Mouse (Mus musculus): ENCODE results near the gene Sned1. TPM values are rescaled to one million over a fixed set of nuclear protein-coding genes. Genes with fewer than 3 reads are reported as not detected.
A peak's percentile ranks its signal among the peaks of the same experiment; 100 is the strongest.

Sned1 gene
- polyA plus RNA-seq, 1 experiment from 2014 or later = 1.2 TPM

DNA sequence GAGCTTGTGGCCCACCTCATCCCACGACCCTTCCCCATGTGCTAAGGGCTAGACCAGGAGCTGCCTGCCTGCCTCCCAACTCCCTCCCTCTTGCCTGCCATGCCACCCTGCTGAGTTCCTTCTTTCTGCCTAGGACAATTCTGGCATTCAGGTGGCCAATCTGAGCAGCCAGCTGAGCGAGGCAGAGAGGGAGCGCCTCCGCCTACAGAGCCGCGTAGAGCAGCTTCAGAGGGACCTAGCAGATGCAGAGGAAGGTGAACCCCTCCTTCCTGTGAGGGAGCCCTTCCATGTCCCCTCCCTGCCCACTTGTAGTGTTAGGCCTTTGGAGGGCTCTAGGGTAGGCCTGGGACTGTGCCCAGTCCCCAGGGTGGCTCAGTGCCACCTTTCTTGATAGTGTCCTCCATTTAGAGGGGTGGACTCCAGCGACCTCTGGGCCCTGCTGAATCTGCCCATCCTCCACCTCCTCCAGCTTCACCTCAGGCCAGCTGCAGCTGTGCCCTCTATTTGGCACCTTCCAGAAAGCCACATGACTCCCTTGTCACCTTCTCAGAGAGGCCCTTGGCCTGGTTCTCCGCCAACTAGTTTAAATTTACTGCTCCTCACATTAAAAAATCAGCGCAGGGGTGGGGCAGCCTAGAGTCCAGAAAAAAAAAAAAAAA lies 18.7 kb upstream of the Sned1 start:
- DNase-seq (ENCODE audit: low spot score) = no peak
- no peaks in the 10 kb centered on the region for H3K9me3 ChIP-seq (replicated peaks)
- no peaks in the 10 kb centered on the region for H3K27me3 ChIP-seq (ENCODE audit: low read depth, poor library complexity, severe bottlenecking)
- peak overlapping the region; percentile 47; the same call in 1 of the 2 replicates for H3K27ac ChIP-seq (replicated peaks)
- 70% methylated on average over 9 of the region's 9 CpGs for WGBS
- no peaks in the 10 kb centered on the region for H3K36me3 ChIP-seq
- H3K4me3 ChIP-seq = no peak overlapping the region
- peaks cover 46% of the 10 kb centered on the region for H3K4me1 ChIP-seq

DNA sequence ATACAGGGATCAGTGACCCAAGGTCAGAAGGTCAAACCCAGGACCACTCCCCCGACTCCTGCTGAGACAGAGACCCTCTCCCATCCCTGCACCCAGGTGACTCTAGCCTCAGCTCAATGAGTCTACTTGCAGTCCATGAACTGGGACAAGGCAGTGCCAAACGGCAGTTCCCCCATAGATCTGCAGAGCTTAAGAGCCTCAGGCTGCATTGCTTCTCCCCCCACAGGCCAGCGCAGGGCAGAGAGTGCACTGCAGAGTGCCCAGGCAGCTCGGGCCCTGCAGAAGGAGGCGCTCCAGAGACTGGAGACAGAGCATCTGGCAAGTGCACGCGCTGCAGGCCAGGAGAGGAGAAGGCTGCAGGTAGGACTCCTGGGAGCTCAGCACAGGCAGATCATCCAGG lies 18.1 kb upstream of the Sned1 start:
- Histone ChIP-seq H3K4me3 (no peak overlapping the region), H3K36me3 (no peaks in the 10 kb centered on the region), H3K27ac (replicated peaks) (no peak overlapping the region), H3K27me3 (ENCODE audit: low read depth, poor library complexity, severe bottlenecking) (no peaks in the 10 kb centered on the region), H3K9me3 (replicated peaks) (no peaks in the 10 kb centered on the region), H3K4me1 (peaks cover 45% of the 10 kb centered on the region)
- DNase-seq (ENCODE audit: low spot score) = no peak
- 42% methylated on average over 7 of the region's 7 CpGs for WGBS

DNA sequence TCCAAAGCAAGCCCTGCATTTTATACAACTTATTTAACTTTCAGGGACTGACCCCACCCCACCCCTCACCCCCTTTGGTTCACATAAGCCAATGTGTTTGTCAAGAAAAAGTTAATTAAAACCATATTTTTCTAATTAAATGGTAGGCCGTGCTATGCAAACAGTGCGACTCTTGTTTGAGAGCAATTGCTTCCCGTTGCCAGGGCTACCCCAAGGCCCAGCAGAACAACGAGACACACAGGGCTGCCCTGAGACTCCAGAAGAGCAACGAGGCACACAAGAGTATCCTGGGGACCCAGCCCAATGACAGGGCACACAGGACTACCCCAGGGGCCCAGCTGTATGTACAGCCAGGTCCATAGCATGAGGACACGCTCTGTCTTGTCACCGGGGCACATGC lies 14.9 kb upstream of the Sned1 start:
- H3K36me3 ChIP-seq = no peaks in the 10 kb centered on the region
- no peak overlapping the region for H3K27ac ChIP-seq (replicated peaks)
- WGBS = 74% methylated on average over 7 of the region's 7 CpGs
- peaks cover 26% of the 10 kb centered on the region for H3K27me3 ChIP-seq (ENCODE audit: low read depth, poor library complexity, severe bottlenecking)
- no peaks in the 10 kb centered on the region for H3K9me3 ChIP-seq (replicated peaks)
- H3K4me3 ChIP-seq = no peak overlapping the region
- H3K4me1 ChIP-seq = peaks cover 29% of the 10 kb centered on the region
- no peak for DNase-seq (ENCODE audit: low spot score)

DNA sequence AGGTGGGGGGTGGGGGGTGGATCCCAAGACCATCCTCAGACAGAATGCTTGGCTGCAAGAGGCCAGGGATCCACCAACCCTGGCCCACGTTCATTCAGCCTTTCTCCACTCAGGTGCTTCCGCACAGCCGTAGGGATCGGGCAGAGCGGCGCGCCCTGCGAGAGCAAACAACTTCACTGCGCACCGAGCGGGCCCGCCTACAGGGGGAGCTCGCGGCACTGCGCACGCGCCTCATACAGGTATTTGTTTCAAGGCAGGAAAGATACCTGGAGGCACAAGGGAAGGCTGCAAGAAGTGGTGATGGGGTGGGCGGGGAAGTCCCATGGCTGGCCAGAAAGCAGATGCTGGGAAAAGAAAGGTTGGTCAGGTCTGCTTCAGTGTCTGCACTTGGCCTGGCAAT lies 11.7 kb upstream of the Sned1 start:
- H3K9me3 ChIP-seq (replicated peaks) = no peaks in the 10 kb centered on the region
- peak; percentile 48 for DNase-seq (ENCODE audit: low spot score)
- no peak overlapping the region for H3K4me3 ChIP-seq
- no peak overlapping the region for H3K27ac ChIP-seq (replicated peaks)
- H3K27me3 ChIP-seq (ENCODE audit: low read depth, poor library complexity, severe bottlenecking) = peaks cover 26% of the 10 kb centered on the region
- WGBS = 6% methylated on average over 18 of the region's 18 CpGs
- no peaks in the 10 kb centered on the region for H3K36me3 ChIP-seq
- peaks cover 14% of the 10 kb centered on the region for H3K4me1 ChIP-seq

DNA sequence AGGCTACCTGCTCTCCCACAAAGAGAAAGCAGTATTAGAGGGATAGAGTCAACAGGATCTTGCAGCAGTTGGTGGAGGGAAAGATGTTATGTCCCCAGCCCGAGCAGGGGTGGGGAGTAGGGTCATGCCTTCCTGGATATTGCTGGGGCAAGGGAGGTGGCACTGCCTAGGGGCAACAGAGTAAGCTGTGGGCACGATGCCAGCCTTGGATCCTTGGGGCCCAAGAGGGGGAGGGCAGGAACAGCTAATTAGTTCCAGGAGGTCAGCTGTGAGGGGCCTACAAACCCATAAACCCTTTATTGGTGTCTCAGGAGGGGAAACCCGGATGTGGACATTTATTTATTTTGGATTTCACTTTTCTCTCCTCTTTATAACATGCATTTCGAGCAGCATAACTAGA lies 10.4 kb upstream of the Sned1 start:
- Histone ChIP-seq H3K4me3 (no peak overlapping the region), H3K9me3 (replicated peaks) (no peaks in the 10 kb centered on the region), H3K27ac (replicated peaks) (no peak overlapping the region), H3K27me3 (ENCODE audit: low read depth, poor library complexity, severe bottlenecking) (peaks cover 26% of the 10 kb centered on the region), H3K4me1 (peaks cover 14% of the 10 kb centered on the region), H3K36me3 (no peaks in the 10 kb centered on the region)
- DNase-seq (ENCODE audit: low spot score) = no peak
- WGBS = 69% methylated on average over 4 of the region's 4 CpGs

DNA sequence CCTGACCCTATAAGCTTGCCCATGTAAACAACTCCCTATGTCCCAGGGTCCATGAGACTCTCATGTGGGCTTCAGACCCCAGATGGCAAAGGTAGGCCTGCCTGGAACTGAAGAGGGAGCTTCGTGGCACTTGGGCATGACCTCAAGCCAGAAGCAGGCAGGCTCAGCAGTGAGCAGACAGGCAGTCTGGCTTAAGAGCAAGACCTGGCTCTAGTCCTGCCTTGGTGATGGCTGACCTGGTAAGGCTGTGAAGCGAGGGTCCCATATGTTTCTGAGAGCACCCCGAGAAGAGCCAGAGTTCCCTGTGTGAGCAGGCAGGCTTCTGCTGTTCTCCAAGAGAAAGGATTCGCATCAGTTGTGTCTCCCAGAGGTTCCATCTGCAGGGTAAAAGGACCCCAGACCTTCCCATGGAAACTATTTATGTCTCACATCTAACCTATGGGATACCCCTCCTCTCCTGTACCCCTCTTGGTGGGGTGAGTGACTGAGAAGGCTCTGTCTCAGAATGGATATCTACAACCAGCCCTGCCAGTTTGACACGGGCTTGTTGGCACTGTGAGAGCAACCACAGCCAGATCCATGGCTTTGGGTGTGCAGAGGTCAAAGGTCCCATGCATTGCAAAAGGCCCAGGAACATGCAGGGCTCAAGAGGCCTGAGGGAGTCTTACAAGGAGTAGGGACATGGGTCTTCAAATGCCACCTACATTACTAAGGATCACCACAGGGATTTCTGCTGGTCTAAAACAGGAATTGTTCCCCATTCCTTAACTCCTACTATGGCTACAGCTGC lies 9.7 kb upstream of the Sned1 start:
- Histone ChIP-seq H3K4me1 (peaks cover 9% of the 10 kb centered on the region), H3K36me3 (no peaks in the 10 kb centered on the region), H3K27ac (replicated peaks) (no peak overlapping the region), H3K4me3 (no peak overlapping the region), H3K27me3 (ENCODE audit: low read depth, poor library complexity, severe bottlenecking) (peaks cover 26% of the 10 kb centered on the region), H3K9me3 (replicated peaks) (no peaks in the 10 kb centered on the region)
- WGBS = 83% methylated on average over 5 of the region's 5 CpGs
- no peak for DNase-seq (ENCODE audit: low spot score)

DNA sequence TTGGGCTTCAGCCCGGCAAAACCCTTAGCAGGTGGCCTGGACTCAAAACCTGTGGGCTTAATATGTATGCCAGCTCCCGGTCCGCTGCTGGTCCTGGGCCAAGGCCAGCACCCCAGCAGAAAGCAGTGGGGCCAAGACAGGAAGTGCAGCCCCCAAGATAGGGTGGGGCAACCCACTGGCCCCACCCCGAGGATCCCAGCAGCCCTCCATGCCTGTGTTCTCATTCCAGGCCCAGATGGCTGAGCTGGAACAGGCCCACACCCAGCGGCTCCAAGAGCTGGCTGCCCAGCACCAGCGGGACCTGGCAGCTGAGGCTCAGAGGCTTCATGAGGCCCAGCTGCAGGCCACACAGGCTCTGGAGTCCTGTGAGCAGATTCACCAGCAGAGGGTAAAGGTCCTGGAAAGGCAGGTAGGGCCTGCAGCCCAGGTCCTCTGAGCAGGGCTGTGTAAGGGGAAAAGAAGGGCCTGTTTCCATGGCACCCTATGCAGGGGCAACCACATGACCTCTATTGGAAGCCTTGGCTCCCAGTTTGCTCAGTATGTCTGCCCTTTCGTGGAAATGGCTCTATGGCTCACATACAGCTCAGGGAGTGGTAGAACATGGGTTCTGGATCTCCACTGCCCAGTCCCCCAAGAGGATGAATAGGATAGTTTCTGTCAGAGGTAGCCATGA lies 8.2 kb upstream of the Sned1 start:
- H3K9me3 ChIP-seq (replicated peaks) = no peaks in the 10 kb centered on the region
- DNase-seq (ENCODE audit: low spot score) = no peak
- WGBS = 78% methylated on average over 7 of the region's 7 CpGs
- H3K4me1 ChIP-seq = peaks cover 5% of the 10 kb centered on the region; the same call in 1 of the 2 replicates
- peaks cover 26% of the 10 kb centered on the region for H3K27me3 ChIP-seq (ENCODE audit: low read depth, poor library complexity, severe bottlenecking)
- no peak overlapping the region for H3K27ac ChIP-seq (replicated peaks)
- no peaks in the 10 kb centered on the region for H3K36me3 ChIP-seq
- no peak overlapping the region for H3K4me3 ChIP-seq

DNA sequence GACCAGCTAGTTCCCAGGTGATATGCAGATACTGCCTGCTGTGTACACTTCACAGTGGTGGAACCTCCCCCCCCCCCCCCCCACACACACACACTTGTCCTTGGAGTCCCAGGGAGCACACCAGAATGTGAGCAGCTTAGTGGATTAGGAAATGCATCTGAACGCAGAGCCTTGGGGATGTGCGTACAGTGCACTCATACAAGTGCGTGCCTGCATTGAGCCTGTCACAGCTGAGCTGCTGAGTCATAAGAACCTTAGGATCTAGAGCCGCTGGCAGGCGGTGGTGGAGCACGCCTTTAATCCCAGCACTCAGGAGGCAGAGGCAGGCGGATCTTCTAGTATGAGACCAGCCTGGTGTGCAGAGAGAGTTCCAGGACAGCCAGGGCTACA lies 7.7 kb upstream of the Sned1 start:
- WGBS = 88% methylated on average over 7 of the region's 7 CpGs
- H3K4me3 ChIP-seq = no peak overlapping the region
- DNase-seq (ENCODE audit: low spot score) = no peak
- H3K27ac ChIP-seq (replicated peaks) = no peak overlapping the region
- H3K4me1 ChIP-seq = peaks cover 5% of the 10 kb centered on the region; the same call in 1 of the 2 replicates
- H3K27me3 ChIP-seq (ENCODE audit: low read depth, poor library complexity, severe bottlenecking) = peaks cover 22% of the 10 kb centered on the region
- H3K36me3 ChIP-seq = no peaks in the 10 kb centered on the region
- no peaks in the 10 kb centered on the region for H3K9me3 ChIP-seq (replicated peaks)

DNA sequence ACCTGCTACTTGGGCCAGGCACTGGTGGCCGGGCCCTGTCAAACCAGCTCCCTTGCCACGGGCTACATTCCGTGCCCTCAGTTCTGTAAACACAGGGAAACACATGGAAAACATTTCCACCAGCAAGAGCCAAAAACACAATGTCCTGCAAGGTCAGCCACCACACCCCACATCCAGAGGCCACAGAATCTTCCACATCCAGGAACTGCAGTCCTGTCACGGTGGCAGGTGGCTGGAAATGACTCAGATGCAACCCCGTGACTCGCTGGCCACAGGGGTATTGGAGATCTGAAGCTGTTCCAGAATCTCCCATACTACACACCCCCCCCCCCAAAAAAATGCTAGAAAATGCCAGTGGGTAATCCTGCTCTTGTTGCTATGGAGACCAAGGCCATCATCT lies 6.4 kb upstream of the Sned1 start:
- 88% methylated on average over 6 of the region's 6 CpGs for WGBS
- Histone ChIP-seq H3K4me1 (no peaks in the 10 kb centered on the region; the same call in 1 of the 2 replicates), H3K36me3 (no peaks in the 10 kb centered on the region), H3K9me3 (replicated peaks) (no peaks in the 10 kb centered on the region), H3K27me3 (ENCODE audit: low read depth, poor library complexity, severe bottlenecking) (peaks cover 16% of the 10 kb centered on the region), H3K4me3 (no peak overlapping the region), H3K27ac (replicated peaks) (no peak overlapping the region)
- no peak for DNase-seq (ENCODE audit: low spot score)

DNA sequence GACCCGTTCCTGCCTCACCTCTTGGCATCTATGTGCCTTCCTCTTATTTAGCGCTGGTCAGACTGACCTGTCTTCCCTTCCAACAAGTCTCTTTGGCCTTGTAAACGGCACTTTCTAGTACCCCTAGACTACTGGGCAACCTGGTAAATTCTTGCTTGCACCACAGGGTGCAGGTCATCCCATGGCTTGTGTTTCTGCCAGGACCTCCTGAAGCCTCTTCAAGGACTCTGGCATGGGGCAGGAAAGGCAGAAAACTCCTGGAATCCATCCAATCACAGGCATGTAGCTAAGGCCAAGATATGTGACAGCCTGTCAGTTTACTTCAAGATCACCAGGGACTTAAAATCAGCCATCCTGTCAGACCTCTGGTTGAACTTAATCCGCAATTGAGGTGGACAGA lies 6.0 kb upstream of the Sned1 start:
- Histone ChIP-seq H3K4me3 (no peak overlapping the region), H3K9me3 (replicated peaks) (no peaks in the 10 kb centered on the region), H3K36me3 (no peaks in the 10 kb centered on the region), H3K4me1 (no peaks in the 10 kb centered on the region; the same call in 1 of the 2 replicates), H3K27ac (replicated peaks) (no peak overlapping the region), H3K27me3 (ENCODE audit: low read depth, poor library complexity, severe bottlenecking) (peaks cover 16% of the 10 kb centered on the region)
- no peak for DNase-seq (ENCODE audit: low spot score)
- WGBS = 81% methylated on average over 4 of the region's 4 CpGs

DNA sequence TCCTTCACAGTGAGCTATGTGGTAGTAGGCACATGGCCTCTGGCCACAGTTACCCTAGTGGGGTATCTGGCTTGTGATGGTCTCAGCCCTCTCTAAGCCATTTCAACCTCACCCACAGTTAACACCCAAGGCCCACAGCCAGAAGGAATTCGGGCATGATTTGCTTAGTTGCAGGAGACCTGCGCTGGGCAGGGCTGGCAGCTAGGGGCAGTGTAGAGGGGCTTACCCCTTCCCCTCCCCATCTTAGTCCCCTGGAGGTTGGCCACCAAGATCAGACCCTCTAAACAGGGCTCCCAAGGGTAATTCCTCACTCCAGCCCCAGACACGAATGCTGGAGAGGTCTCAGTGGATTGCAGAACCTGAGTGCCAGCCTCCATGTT lies 894 bp downstream of the Sned1 start:
- DNase-seq (ENCODE audit: low spot score) = peak; percentile 42
- Histone ChIP-seq H3K27ac (replicated peaks) (0 out of 2 replicates have a peak overlapping the region, but pooled peaks have one; percentile 63), H3K36me3 (no peaks in the 10 kb centered on the region), H3K4me3 (peak overlapping the region; percentile 70), H3K9me3 (replicated peaks) (no peaks in the 10 kb centered on the region), H3K4me1 (peaks cover 18% of the 10 kb centered on the region), H3K27me3 (ENCODE audit: low read depth, poor library complexity, severe bottlenecking) (peaks cover 52% of the 10 kb centered on the region)
- WGBS = 6% methylated on average over 3 of the region's 3 CpGs

DNA sequence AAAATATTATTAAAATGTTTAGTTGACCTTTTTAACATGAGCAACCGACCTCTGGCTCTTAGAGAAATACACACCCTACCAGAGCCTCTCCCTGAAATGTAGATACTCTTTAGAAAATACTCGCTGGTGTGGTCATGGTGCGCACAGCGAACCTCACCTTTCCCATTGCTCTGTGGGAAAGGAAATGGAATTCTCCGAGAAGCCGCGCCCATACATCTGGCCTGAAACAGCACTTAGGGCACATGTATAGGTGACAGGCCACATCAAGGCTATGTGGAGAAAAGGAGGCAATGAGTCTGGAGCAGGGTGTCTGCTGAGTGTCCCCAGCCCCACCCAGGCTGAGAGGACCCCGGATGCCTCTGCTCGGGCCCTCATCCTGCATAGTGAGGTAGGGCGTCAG lies 2.0 kb downstream of the Sned1 start:
- Histone ChIP-seq H3K9me3 (replicated peaks) (no peaks in the 10 kb centered on the region), H3K4me1 (peaks cover 18% of the 10 kb centered on the region), H3K27ac (replicated peaks) (no peak overlapping the region), H3K36me3 (no peaks in the 10 kb centered on the region), H3K4me3 (no peak overlapping the region), H3K27me3 (ENCODE audit: low read depth, poor library complexity, severe bottlenecking) (peaks cover 52% of the 10 kb centered on the region)
- 93% methylated on average over 10 of the region's 10 CpGs for WGBS
- no peak for DNase-seq (ENCODE audit: low spot score)

DNA sequence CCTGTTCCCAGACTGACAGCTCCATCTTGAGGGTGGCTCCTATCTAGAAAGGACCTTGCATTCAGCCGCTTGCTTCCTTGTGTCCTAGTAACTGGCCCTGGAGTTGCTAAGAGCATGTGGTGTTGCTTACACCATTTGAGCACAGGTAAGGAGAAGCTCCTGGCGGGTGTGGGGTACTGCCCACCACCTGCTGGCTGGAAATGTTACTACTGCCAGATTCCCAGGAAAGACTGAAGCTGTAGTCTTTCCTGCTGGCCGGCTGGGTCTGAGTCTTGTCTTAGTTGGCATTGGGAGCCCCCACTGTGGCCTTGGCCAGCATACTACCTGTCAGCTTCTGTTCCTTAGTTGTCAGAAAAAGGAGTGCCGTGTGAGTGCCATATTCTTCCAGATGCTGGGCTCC lies 2.6 kb downstream of the Sned1 start:
- Histone ChIP-seq H3K4me1 (peaks cover 18% of the 10 kb centered on the region), H3K36me3 (no peaks in the 10 kb centered on the region), H3K9me3 (replicated peaks) (no peaks in the 10 kb centered on the region), H3K27ac (replicated peaks) (no peak overlapping the region), H3K4me3 (no peak overlapping the region), H3K27me3 (ENCODE audit: low read depth, poor library complexity, severe bottlenecking) (peaks cover 52% of the 10 kb centered on the region)
- DNase-seq (ENCODE audit: low spot score) = no peak
- WGBS = 56% methylated on average over 4 of the region's 4 CpGs

Measured in midbrain, embryonic 10.5 days (tissue).